Mouse (Mus musculus) ES-E14 (cell line): ENCODE measurements around the gene Gsdmc4. TPM values are rescaled to one million over a fixed set of nuclear protein-coding genes. Genes with fewer than 3 reads are reported as not detected.
"Not testable (repeated sequence)": the region's sequence is repeated elsewhere in the genome, so short reads cannot be mapped to it uniquely, and the experiment has no call there.

ENCODE experiments used
- DNase-seq: peaks from one replicate; pipeline ENCODE4 v3.0.0-alpha.2; 2013; ENCODE audit warnings: low read depth, low spot score
- H3K27ac ChIP-seq: 2 replicates; pipeline ENCODE4 v1.5.1; 2012; ENCODE audit warnings: low read depth, mild to moderate bottlenecking, low read length, moderate library complexity, mixed read lengths; ENCODE audit not compliant: poor library complexity, insufficient read depth, severe bottlenecking
- H3K36me3 ChIP-seq: 2 replicates; pipeline ENCODE4 v1.6.1; 2012; ENCODE audit warnings: mild to moderate bottlenecking, low read length, moderate library complexity, mixed read lengths; ENCODE audit not compliant: control insufficient read depth, poor library complexity, insufficient read depth, severe bottlenecking
- H3K4me1 ChIP-seq, 2 experiments: fragments of 150-350 bp in 1 of 2; sonication (generic) in 1 of 2; 2 replicates each; pipeline ENCODE4 v1.6.1; 2012; ENCODE audit warnings: low read length in 2 of 2, mild to moderate bottlenecking in 1 of 2, mixed read lengths in 1 of 2; ENCODE audit not compliant: control insufficient read depth in 2 of 2, insufficient read depth in 2 of 2, poor library complexity in 1 of 2
- H3K4me3 ChIP-seq, 2 experiments: fragments of 150-350 bp in 1 of 2; sonication (generic) in 1 of 2; 2 replicates each; pipeline ENCODE4 v1.5.1; 2012; ENCODE audit warnings: low read length in 2 of 2, low read depth in 1 of 2, mild to moderate bottlenecking in 1 of 2, mixed read lengths in 1 of 2; ENCODE audit not compliant: insufficient read depth in 1 of 2, poor library complexity in 1 of 2, severe bottlenecking in 1 of 2
- H3K9ac ChIP-seq: 2 replicates; pipeline ENCODE4 v1.6.1; 2012; ENCODE audit warnings: low read depth, mild to moderate bottlenecking, low read length, mixed read lengths; ENCODE audit not compliant: poor library complexity, insufficient read depth, severe bottlenecking
- H3K9me3 ChIP-seq: fragments of 150-350 bp; sonication (generic); 2 replicates; pipeline ENCODE4 v1.6.1; 2012; ENCODE audit warnings: low read depth, mild to moderate bottlenecking, low read length; ENCODE audit not compliant: control insufficient read depth, insufficient read depth
- CHD2 ChIP-seq: IDR thresholded peaks from 2 replicates; pipeline ENCODE4 v1.6.1; 2014; ENCODE audit warnings: mild to moderate bottlenecking, low read depth, low read length, inconsistent platforms
- HCFC1 ChIP-seq: IDR thresholded peaks from 2 replicates; pipeline ENCODE4 v1.6.1; 2012; ENCODE audit warnings: low read length, inconsistent platforms, borderline replicate concordance; ENCODE audit not compliant: insufficient read depth
- MAFK ChIP-seq: IDR thresholded peaks from 2 replicates; pipeline ENCODE4 v1.6.1; 2014; ENCODE audit warnings: mild to moderate bottlenecking, low read depth, low read length, inconsistent platforms; ENCODE audit not compliant: insufficient read depth
- ZC3H11A ChIP-seq: IDR thresholded peaks from 2 replicates; pipeline ENCODE4 v1.6.1; 2012; ENCODE audit warnings: low read depth, mild to moderate bottlenecking, inconsistent platforms, low read length, borderline replicate concordance
- ZNF384 ChIP-seq: IDR thresholded peaks from 2 replicates; pipeline ENCODE4 v1.6.1; 2012; ENCODE audit warnings: low read depth, low read length, inconsistent platforms
- in situ Hi-C, 2 experiments: fragments of 600-800 bp; cut with MboI; formaldehyde crosslinking; loops; one replicate each; pipeline ENCODE4 v1.15.1; 2025; ENCODE audit warnings: low sequenced_read_pairs in 2 of 2, inconsistent platforms in 1 of 2; ENCODE audit not compliant: unreplicated experiment in 2 of 2
- total RNA-seq: library from RNA; depleted of rRNA; stranded (reverse); fragments of 300-350 nt; gene quantifications from 2 replicates; pipeline ENCODE4 v1.2.3, GENCODE M21; 2012; rRNA removed

Gsdmc4 gene
- 0.11 TPM in 1 of 2 replicates, not detected in the other for total RNA-seq

GRCm38 (mm10) chr15:63912197-63912596 lies at the start of gene Gsdmc4:
Gene Gsdmc4, minus strand, starts transcription at chr15:63912297.
- H3K9me3 ChIP-seq, in situ Hi-C loops: not testable (repeated sequence)

GRCm38 (mm10) chr15:63960542-63960941 lies 48.4 kb upstream of the Gsdmc4 start:
- no peak overlapping the region for H3K9ac ChIP-seq
- H3K36me3 ChIP-seq = peaks cover 2% of the 10 kb centered on the region; the same call in 1 of the 2 replicates
- H3K4me3 ChIP-seq = no peak overlapping the region
- no peak for TF ChIP-seq ZC3H11A
- in situ Hi-C loops = no loop called here
- no peaks in the 10 kb centered on the region for H3K9me3 ChIP-seq
- H3K4me1 ChIP-seq = no peaks in the 10 kb centered on the region
- DNase-seq = no peak
- no peak overlapping the region for H3K27ac ChIP-seq

More at GRCm38 (mm10) chr15:63912197-63912596, at the start of gene Gsdmc4:
- H3K4me1 ChIP-seq, H3K9ac ChIP-seq, H3K36me3 ChIP-seq, DNase-seq, H3K4me3 ChIP-seq, H3K27ac ChIP-seq: not testable (repeated sequence)

- no peaks in the 10 kb centered on the region for H3K9me3 ChIP-seq
These were observed 45.5 kb upstream of the Gsdmc4 start for GRCm38 (mm10) chr15:63957553-63957952.

GRCm38 (mm10) chr15:63953256-63953655 lies 41.2 kb upstream of the Gsdmc4 start:
- Histone ChIP-seq H3K36me3 (no peaks in the 10 kb centered on the region), H3K27ac (no peak overlapping the region), H3K9ac (no peak overlapping the region), H3K4me1 (no peaks in the 10 kb centered on the region), H3K9me3 (no peaks in the 10 kb centered on the region), H3K4me3 (no peak overlapping the region)
- no peak for DNase-seq
- in situ Hi-C loops = no loop called here
- TF ChIP-seq CHD2 = no peak
- TF ChIP-seq HCFC1 = no peak
- TF ChIP-seq ZC3H11A = no peak
- TF ChIP-seq MAFK = no peak
- TF ChIP-seq ZNF384 = no peak

More at GRCm38 (mm10) chr15:63957553-63957952, 45.5 kb upstream of the Gsdmc4 start:
- no peak for DNase-seq
- Histone ChIP-seq H3K36me3 (peaks cover 2% of the 10 kb centered on the region; the same call in 1 of the 2 replicates), H3K4me1 (no peaks in the 10 kb centered on the region), H3K9ac (no peak overlapping the region), H3K27ac (no peak overlapping the region), H3K4me3 (no peak overlapping the region)
- TF ChIP-seq MAFK (no peak), CHD2 (no peak), ZNF384 (no peak), HCFC1 (no peak), ZC3H11A (no peak)
- in situ Hi-C loops = no loop called here

- Histone ChIP-seq H3K4me3 (no peak overlapping the region), H3K27ac (no peak overlapping the region), H3K36me3 (peaks cover 9% of the 10 kb centered on the region; the same call in 1 of the 2 replicates), H3K9ac (no peak overlapping the region), H3K9me3 (no peaks in the 10 kb centered on the region), H3K4me1 (no peaks in the 10 kb centered on the region)
- TF ChIP-seq MAFK = no peak
- no peak for TF ChIP-seq ZC3H11A
- no peak for TF ChIP-seq ZNF384
- no peak for TF ChIP-seq HCFC1
- no peak for TF ChIP-seq CHD2
- DNase-seq = no peak
- in situ Hi-C loops = no loop called here
These were observed 29.1 kb upstream of the Gsdmc4 start for GRCm38 (mm10) chr15:63941221-63941620.
